Mouse (Mus musculus) intestine, postnatal 0 days (tissue): ENCODE results near the gene Smyd4. TPM values are rescaled to one million over a fixed set of nuclear protein-coding genes. Genes with fewer than 3 reads are reported as not detected.

Experiments
- ATAC-seq: fragments of 200-750 bp; cut with Nextera tagmentation; 2 replicates; pipeline ENCODE4 v1.8.0; 2017; ENCODE audit warnings: mild to moderate bottlenecking, moderate TSS enrichment, moderate library complexity
- H3K27ac ChIP-seq: fragments of 300-500 bp; sonication (generic); 2 replicates; pipeline ENCODE4 v1.5.1; 2014; ENCODE audit warnings: mild to moderate bottlenecking, low read depth, low read length, moderate library complexity
- H3K27me3 ChIP-seq: fragments of 300-500 bp; sonication (generic); replicated peaks from 2 replicates; pipeline ENCODE4 v1.6.1; 2014; ENCODE audit warnings: low read length, mixed read lengths; ENCODE audit not compliant: control insufficient read depth, insufficient read depth
- H3K36me3 ChIP-seq: fragments of 300-500 bp; sonication (generic); 2 replicates; pipeline ENCODE4 v1.6.1; 2014; ENCODE audit warnings: mild to moderate bottlenecking, moderate library complexity; ENCODE audit not compliant: control insufficient read depth, insufficient read depth
- H3K4me1 ChIP-seq: fragments of 300-500 bp; sonication (generic); replicated peaks from 2 replicates; pipeline ENCODE4 v1.6.1; 2014; ENCODE audit warnings: antibody characterized with exemption, low read length, mixed read lengths; ENCODE audit not compliant: control insufficient read depth, insufficient read depth
- H3K4me2 ChIP-seq: fragments of 300-500 bp; sonication (generic); replicated peaks from 2 replicates; pipeline ENCODE4 v1.6.1; 2014; ENCODE audit warnings: low read depth, mild to moderate bottlenecking, moderate library complexity
- H3K4me3 ChIP-seq: fragments of 300-500 bp; sonication (generic); 2 replicates; pipeline ENCODE4 v1.5.1; 2014; ENCODE audit warnings: low read depth, low read length
- H3K9ac ChIP-seq: fragments of 300-500 bp; sonication (generic); 2 replicates; pipeline ENCODE4 v1.6.1; 2014; ENCODE audit warnings: mild to moderate bottlenecking, low read depth, low read length
- H3K9me3 ChIP-seq: fragments of 300-500 bp; sonication (generic); 2 replicates; pipeline ENCODE4 v1.6.1; 2016; ENCODE audit warnings: mixed run types; ENCODE audit not compliant: control insufficient read depth
- CTCF ChIP-seq: sonication (generic); IDR thresholded peaks from 2 replicates; pipeline ENCODE4 v1.5.1; 2016; ENCODE audit warnings: low read depth, mild to moderate bottlenecking, control low read depth, antibody characterized with exemption, moderate library complexity
- WGBS: fragments of 180-500 bp; shearing (Covaris S2); extraction: QIAGEN DNeasy Blood & Tissue Kit; methylation state at CpG from one replicate; pipeline ENCODE4 v1.1.7; 2014; 5-methylcytosine and 5-hydroxymethylcytosine counted together
- polyA plus RNA-seq: library from polyadenylated mRNA; unstranded; fragments of >200 nt; fragmentation: Nextera tagmentation; extraction: Ambion mirVana; gene quantifications from 2 replicates; pipeline ENCODE4 v1.2.1, GENCODE M21; 2015

Gene Smyd4
- polyA plus RNA-seq, 1 experiment from 2014 or later: 3.1 TPM

DNA sequence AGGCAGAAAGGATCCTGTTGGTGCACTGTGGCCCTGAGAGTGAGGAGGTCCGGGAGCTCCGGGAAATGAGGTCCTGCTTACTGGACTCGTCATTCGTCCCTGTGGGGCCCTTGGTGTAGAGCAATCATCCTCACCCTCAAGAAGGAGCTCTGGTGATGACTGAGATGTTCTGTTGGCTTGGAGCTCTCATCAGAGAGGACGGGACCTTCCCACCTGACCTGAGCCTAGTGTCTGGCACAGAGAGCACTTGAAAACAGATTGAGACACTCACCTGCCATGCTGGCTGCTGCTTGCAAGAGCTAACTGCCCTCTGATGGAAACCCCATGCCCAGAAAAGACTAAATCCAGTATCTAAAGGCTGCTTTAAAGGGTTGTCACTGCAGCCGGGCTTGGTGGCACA lies 56.6 kb downstream of the Smyd4 start:
- Histone ChIP-seq H3K36me3 (0 out of 2 replicates have a peak, but pooled peaks cover 5% of the 10 kb centered on the region), H3K4me2 (no peak overlapping the region), H3K4me1 (0 out of 2 replicates have a peak, but pooled peaks cover 3% of the 10 kb centered on the region), H3K9ac (no peak overlapping the region), H3K27me3 (no peaks in the 10 kb centered on the region), H3K9me3 (no peaks in the 10 kb centered on the region), H3K4me3 (no peak overlapping the region), H3K27ac (no peak overlapping the region)
- TF ChIP-seq CTCF: no peak
- ATAC-seq: no peak
- WGBS: 90% methylated on average over 6 of the region's 6 CpGs

DNA sequence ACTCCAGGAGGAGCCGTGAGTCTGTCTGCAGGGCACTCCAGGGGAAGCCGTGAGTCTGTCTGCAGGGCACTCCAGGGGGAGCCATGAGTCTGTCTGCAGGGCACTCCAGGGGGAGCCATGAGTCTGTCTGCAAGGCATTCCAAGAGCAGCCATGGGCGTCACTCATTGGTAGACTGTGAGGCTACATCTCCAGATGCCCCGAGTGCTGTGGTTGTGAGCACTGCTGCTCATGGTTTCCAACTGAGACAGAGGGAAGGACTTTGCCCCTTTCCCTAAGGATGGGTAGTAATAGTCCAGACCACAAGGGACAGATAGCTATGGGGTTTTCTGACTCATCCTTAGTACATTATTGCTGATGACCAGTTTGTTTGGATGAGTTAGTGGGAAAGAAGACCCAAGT lies 57.9 kb downstream of the Smyd4 start:
- H3K27ac ChIP-seq: no peak overlapping the region
- no peak overlapping the region for H3K4me2 ChIP-seq
- 0 out of 2 replicates have a peak, but pooled peaks cover 5% of the 10 kb centered on the region for H3K36me3 ChIP-seq
- WGBS: 62% methylated on average over 4 of the region's 4 CpGs
- peak; percentile 32; the same call in 1 of the 2 replicates for TF ChIP-seq CTCF
- ATAC-seq: no peak
- H3K9me3 ChIP-seq: no peaks in the 10 kb centered on the region
- H3K9ac ChIP-seq: no peak overlapping the region
- H3K4me1 ChIP-seq: 0 out of 2 replicates have a peak, but pooled peaks cover 3% of the 10 kb centered on the region
- H3K4me3 ChIP-seq: no peak overlapping the region
- H3K27me3 ChIP-seq: no peaks in the 10 kb centered on the region

DNA sequence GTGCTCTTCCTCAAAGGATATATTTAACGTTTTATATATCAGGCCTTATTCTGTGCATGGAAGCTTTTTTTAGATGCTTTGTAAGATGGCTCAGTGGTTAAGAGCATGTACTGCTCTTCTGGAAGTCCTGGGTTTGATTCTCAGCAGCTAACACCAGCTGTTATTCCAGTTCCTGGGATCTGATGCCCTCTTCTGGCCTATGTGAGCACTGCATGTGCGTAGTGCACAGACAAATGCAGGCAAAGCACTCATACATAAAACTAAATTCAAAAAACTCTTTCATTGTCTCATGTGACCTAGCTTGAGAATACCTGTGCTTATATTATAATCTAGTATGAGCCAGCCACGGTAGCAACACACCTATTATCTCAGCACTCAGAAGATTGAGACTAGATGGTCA lies 58.6 kb downstream of the Smyd4 start:
- H3K4me2 ChIP-seq: no peak overlapping the region
- ATAC-seq: no peak
- no peak overlapping the region for H3K9ac ChIP-seq
- no peaks in the 10 kb centered on the region for H3K27me3 ChIP-seq
- TF ChIP-seq CTCF: peak; percentile 75
- no peak overlapping the region for H3K4me3 ChIP-seq
- H3K4me1 ChIP-seq: 0 out of 2 replicates have a peak, but pooled peaks cover 3% of the 10 kb centered on the region
- WGBS: 51% methylated on average over 3 of the region's 3 CpGs
- H3K36me3 ChIP-seq: 0 out of 2 replicates have a peak, but pooled peaks cover 5% of the 10 kb centered on the region
- no peaks in the 10 kb centered on the region for H3K9me3 ChIP-seq
- no peak overlapping the region for H3K27ac ChIP-seq

DNA sequence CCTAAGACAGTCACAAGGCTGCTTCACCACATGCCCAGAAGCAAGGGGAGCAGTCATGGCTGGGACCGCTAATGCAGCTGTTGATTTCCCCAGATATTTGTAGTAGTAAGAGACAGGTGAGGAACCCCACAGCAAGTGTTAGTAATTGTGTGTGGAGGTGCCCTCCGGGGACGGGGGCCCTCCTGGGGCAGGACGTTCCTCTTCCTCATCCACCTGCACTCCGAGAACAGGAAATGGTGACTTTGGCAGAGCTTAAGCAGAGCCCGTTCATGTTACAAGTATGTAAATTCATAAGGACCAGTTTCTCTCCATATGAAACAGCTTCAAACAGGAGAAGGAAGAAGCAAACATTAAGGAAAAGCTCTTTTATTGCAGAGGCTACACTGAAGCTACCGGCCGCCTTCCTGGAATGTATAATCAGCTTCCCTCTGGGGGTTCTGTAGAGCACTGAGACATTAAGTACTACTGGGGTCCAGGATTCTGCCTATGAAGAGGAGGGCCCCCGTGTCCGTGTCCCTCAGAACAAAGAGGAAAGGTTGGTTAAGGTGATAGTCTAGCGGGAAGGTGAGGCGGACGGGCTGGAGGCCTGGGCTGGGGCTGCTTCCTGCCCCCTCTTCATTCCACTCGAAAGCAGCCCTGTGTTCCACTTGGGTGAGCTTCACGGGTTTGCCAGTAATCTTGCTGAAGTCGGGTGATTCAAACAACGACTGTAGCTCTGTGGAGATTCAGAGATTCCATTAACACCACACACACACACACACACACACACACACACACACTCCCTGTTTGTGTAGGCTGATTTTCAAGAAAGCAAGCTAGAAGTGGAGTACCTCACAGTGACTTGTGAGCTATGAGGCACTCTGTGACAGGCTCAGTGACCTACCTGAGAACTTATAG lies 61.7 kb downstream of the Smyd4 start:
- Histone ChIP-seq H3K9me3 (no peaks in the 10 kb centered on the region), H3K4me2 (no peak overlapping the region), H3K36me3 (0 out of 2 replicates have a peak, but pooled peaks cover 5% of the 10 kb centered on the region), H3K27me3 (no peaks in the 10 kb centered on the region), H3K27ac (no peak overlapping the region), H3K4me3 (no peak overlapping the region), H3K4me1 (no peaks in the 10 kb centered on the region), H3K9ac (no peak overlapping the region)
- WGBS: 68% methylated on average over 17 of the region's 17 CpGs
- ATAC-seq: no peak
- no peak for TF ChIP-seq CTCF

DNA sequence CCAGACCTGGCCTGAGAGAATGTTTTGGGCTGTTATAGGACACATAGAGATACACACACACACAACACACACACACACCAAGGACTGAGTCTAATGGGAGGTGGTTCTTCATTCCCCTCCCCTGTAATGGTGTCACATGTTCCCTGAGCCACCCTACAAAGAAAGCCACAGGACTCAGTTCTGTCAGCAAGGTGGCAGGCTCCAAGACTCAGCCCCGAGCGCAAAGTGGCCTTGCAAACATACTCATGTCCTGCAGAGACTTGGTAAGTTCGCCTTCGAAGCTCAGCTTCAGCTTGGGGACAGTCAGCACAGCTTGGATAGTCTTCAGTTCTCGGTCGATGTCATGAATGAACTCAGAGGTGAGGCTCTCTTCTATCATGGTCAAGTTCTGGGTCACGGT lies 62.4 kb downstream of the Smyd4 start:
- no peak overlapping the region for H3K4me3 ChIP-seq
- no peak for TF ChIP-seq CTCF
- 0 out of 2 replicates have a peak, but pooled peaks cover 4% of the 10 kb centered on the region for H3K36me3 ChIP-seq
- no peaks in the 10 kb centered on the region for H3K4me1 ChIP-seq
- H3K4me2 ChIP-seq: no peak overlapping the region
- WGBS: 89% methylated on average over 7 of the region's 7 CpGs
- H3K27me3 ChIP-seq: no peaks in the 10 kb centered on the region
- ATAC-seq: no peak
- no peak overlapping the region for H3K27ac ChIP-seq
- no peak overlapping the region for H3K9ac ChIP-seq
- no peaks in the 10 kb centered on the region for H3K9me3 ChIP-seq

DNA sequence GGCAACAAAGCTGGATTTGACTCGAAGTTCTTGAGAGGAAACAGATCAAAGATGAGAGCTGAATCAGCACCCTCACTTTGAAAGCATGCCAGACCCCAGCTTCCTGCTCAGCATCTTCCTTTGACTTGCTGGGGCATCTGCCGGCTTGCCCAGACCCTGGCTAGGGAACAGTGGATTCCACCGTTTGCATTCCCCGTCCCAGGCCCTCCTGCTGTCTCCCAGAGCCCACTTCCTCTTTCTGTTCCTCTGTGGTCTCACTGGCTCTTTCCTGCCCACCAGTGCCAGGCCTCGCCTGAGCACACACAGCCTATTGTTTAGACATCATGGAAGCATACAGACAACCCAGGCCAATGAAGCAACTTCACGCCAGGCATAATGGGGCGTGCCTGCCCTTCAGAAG lies 66.9 kb downstream of the Smyd4 start:
- no peaks in the 10 kb centered on the region for H3K36me3 ChIP-seq
- H3K4me3 ChIP-seq: no peak overlapping the region
- no peak overlapping the region for H3K4me2 ChIP-seq
- TF ChIP-seq CTCF: no peak
- 43% methylated on average over 7 of the region's 7 CpGs for WGBS
- no peaks in the 10 kb centered on the region for H3K4me1 ChIP-seq
- no peak for ATAC-seq
- no peak overlapping the region for H3K27ac ChIP-seq
- no peaks in the 10 kb centered on the region for H3K9me3 ChIP-seq
- H3K27me3 ChIP-seq: no peaks in the 10 kb centered on the region
- no peak overlapping the region for H3K9ac ChIP-seq
